Mouse (Mus musculus) lung, postnatal 36 days (tissue): Measurements from ENCODE around the gene Pcsk4.

Experiments
- DNase-seq: peaks from one replicate; pipeline ENCODE4 v3.0.0; 2022; ENCODE audit warnings: mixed read lengths

The Pcsk4 gene

GRCm38 (mm10) chr10:80321670-80322581 is 7.4 kb downstream of the Pcsk4 start:
- no peak for DNase-seq

- DNase-seq, result no peak
Measured at GRCm38 (mm10) chr10:80321014-80321669, 8.2 kb downstream of the Pcsk4 start.

- peak; percentile 98 for DNase-seq
Measured at GRCm38 (mm10) chr10:80320340-80320760, 8.9 kb downstream of the Pcsk4 start, which contains the start of gene 2310011J03Rik. Gene 2310011J03Rik, minus strand, starts transcription at chr10:80320537.

DNA sequence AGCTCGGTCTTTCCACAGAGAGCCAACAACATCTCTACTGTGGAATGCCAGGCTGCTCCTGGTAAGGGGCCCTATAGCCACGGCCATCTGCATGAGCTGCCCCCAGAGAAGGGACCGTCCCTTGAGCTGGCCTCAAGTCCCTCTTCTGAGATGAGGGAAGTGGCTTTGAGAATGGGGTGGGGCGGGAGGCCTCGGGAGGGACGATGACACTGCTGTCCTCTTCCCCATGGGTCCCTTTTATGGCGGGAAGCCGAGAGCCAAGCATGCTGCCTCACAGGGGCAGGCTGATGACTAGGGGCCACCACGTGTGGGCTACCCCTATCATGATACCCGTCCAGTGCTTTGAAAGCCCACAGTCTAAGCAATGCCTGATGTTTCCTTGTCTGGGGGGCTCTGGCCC is 12.3 kb downstream of the Pcsk4 start:
- DNase-seq, result no peak

DNA sequence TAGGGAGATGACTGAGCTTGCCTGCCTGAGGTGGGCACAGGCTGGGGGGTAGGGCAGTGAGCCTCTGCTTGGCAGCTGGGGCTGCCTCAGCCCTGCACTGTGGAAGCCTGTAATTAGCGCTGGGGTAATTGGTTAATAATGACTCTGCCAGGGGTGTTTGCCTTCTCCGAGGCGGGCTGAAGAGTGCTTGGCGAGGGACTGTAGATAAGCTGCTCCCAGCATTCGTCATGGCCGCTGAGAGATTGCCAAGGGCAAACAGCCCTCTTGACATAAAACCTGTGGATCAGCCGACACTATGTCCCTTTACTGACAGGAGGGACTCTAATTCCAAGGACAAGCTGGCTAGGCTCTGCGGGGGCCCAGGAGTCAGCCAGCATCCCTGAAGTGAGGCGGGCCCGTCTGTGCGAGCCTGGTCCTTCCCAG is 12.9 kb downstream of the Pcsk4 start:
- peak; percentile 43 for DNase-seq

DNA sequence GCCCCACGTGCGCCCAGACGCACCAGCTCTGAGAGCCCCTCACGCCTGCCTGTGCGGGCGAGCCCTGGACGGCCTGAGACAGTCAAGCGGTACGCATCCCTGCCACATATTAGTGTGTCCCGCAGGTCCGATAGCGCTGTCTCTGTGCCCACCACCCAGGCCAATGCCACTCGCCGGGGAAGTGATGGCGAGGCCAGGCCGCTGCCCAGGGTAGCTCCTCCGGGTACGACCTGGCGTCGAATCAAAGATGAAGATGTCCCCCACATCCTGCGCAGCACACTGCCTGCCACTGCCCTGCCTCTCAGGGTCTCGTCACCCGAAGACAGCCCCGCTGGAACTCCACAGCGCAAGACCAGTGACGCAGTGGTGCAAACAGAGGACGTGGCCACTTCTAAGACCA is 14.0 kb downstream of the Pcsk4 start:
- no peak for DNase-seq

DNA sequence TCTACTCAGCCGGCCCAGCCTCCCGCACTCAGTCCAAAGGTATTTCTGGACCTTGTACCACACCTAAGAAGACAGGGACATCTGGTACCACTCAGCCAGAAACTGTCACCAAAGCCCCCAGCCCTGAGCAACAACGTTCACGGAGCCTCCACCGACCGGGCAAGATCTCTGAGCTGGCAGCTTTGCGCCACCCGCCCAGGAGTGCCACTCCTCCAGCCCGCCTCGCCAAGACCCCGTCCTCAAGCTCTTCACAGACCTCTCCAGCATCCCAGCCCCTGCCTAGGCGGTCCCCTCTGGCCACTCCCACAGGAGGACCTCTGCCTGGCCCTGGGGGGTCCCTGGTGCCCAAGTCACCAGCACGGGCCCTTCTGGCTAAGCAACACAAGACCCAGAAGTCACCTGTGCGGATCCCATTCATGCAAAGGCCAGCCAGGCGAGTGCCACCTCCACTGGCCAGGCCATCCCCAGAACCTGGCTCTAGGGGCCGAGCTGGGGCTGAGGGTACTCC is 14.8 kb downstream of the Pcsk4 start:
- DNase-seq, result no peak

DNA sequence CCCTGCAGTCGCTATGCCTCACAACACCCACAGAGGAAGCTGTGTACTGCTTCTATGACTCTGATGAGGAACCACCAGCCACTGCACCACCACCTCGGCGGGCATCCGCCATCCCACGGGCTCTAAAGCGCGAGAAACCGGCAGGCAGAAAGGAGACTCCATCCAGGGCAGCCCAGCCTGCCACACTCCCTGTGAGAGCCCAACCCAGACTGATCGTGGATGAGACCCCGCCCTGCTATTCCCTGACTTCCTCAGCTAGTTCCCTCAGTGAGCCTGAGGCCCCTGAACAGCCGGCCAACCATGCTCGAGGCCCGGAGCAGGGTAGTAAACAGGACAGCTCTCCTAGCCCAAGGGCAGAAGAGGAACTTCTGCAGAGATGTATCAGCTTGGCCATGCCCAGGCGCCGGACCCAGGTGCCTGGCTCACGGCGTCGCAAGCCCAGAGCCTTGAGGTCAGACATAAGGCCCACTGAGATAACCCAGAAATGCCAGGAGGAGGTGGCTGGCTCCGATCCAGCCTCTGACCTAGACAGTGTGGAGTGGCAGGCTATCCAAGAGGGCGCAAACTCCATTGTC is 15.6 kb downstream of the Pcsk4 start:
- no peak for DNase-seq

GRCm38 (mm10) chr10:80312586-80313504 is 16.5 kb downstream of the Pcsk4 start:
- DNase-seq, result no peak

DNA sequence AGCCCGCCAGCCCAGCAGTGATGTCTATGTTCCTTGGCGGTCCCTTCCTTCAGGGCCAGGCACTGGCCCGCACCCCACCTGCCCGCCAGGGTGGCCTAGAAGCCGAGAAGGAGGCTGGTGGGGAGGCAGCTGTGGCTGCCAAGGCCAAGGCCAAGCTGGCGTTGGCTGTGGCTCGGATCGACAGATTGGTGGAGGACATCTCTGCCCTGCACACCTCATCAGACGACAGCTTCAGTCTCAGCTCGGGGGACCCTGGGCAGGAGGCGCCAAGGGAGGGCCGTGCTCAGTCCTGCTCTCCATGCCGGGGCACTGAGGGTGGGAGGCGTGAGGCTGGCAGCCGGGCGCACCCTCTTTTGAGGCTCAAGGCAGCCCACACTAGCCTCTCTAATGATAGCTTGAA is 17.7 kb downstream of the Pcsk4 start:
- DNase-seq, result no peak

DNA sequence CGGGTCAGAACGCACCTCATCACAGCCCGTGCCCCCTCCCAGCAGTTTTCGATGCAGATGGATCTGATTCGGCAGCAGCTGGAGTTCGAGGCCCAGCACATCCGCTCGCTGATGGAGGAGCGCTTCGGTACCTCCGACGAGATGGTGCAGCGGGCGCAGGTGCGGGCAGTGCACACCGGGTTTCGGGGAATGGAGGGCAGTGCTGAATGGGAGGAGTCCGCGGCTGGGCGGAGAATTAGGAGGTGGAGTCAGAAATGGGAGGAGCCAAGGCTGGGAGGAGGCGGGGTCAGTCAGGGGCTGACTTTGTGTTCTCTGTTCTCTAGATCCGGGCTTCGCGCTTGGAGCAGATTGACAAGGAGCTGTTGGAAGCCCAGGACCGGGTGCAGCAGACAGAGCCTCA is 24.4 kb downstream of the Pcsk4 start:
- DNase-seq, result peak; percentile 46

- no peak for DNase-seq
Measured at GRCm38 (mm10) chr10:80304458-80304857, 24.8 kb downstream of the Pcsk4 start.

DNA sequence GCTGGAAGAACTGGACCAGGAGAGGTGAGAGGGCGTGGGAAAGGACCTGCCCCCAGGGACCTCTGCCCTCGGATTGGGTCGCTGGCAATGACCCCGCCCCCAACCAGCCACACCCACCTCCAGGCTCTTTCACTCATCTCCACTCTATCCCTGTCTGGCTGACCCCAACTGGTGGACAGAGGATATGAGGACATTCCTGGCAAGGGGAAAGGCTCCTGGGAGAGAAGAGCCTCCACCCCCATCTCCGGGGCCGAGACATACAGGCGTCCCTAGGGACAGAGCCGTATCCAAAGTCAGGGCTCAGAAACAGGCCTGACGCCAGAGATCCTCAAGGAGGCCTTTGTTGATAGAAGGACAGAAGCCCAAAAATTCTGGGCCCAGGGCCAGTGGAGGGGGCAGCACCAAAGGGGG is 26.8 kb downstream of the Pcsk4 start:
- peak; percentile 84 for DNase-seq

DNA sequence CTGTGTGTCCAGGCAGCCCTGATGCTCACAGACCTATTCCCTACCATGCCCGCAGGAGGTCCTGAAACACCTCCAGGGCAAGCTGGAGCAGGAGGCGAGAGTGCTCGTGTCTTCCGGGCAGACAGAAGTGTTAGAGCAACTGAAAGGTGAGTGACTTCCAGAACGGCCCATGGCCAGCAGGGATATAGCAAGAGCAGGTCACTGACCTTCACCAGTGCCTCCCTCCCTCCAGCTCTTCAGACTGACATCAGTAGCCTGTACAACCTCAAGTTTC is 27.3 kb downstream of the Pcsk4 start:
- no peak for DNase-seq

GRCm38 (mm10) chr10:80301256-80302081 is 27.8 kb downstream of the Pcsk4 start:
- no peak for DNase-seq

DNA sequence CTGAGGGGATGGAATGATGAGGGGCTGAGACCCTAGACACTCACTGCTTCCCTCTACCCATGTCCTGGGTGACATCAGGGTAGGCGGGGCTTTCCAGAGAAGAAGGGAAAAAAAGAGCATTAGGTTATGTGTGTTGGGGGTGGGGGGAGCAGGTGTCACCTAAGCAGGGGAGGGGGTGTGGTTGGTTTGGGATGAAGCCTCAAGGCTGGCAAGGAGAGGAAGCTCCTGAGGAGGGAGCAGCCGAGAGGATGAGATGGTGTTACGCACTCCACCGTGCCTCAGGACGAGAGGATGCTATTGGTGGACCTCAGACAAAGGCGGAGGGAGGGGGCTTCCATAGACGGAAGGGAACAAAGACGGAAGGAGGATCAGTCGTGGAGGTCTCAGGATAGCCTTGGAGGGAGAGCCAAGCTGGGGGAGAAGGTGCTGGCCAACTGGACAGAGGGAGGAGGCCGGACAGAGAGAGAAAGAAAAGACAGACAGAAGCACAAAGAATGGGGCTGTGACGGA is 28.6 kb downstream of the Pcsk4 start:
- DNase-seq, result no peak

DNA sequence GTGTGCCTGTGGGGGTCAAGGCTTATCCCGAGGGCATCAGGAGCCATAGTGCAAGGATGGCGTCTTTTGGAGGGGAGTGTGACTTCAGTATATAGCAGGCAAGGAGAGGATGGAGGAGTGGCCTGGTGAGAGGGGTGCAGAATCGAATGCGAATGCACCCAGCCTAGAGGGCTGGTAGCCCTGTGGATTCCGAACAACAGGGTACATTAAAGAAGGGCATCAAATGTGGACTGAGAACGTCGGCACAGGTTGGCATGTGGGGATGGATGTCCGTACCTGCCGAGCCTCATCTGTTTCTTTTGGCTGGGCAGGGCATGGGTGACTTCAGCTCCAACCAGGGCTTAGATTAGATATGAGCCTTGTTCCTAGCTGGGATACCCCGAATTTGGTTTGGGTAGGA is 29.5 kb downstream of the Pcsk4 start:
- DNase-seq, result no peak

GRCm38 (mm10) chr10:80299301-80299700 is 30.0 kb downstream of the Pcsk4 start:
- DNase-seq, result no peak

GRCm38 (mm10) chr10:80298571-80299281 is 30.6 kb downstream of the Pcsk4 start:
- no peak for DNase-seq

GRCm38 (mm10) chr10:80297526-80298133 is 31.7 kb downstream of the Pcsk4 start:
- DNase-seq, result no peak
